Mouse (Mus musculus): ENCODE measurements at regions not wholly inside any gene's neighbourhood (a gene's known extent, or its start where the extent isn't known, plus 50 kb on each side); places are given as distances from the start of the nearest gene placed in this dataset.

DNA sequence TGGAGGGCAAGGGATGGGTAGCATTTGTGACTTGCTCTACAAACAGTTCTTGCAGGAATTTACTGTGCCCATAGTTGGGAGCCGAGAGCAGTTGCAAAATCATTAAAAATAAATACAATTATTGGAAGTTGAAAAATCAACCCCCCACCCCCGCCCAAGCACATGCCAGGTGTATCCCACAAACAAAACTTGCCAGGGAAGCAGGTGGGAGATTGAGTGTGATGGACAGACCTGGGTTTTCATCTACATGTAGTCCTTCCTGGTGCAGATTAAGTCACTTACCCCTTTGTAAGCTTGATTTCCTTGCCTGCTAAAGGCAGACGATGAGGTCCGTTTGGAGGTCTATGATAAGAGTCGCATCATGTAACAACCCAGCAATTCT lies 280.3 kb downstream of the Insig2 start:
- no peak overlapping the region for H3K27ac ChIP-seq (ENCODE audit: low read depth, low read length)
- no peak for ATAC-seq
- no peaks in the 10 kb centered on the region for H3K36me3 ChIP-seq (ENCODE audit: insufficient read depth)
- WGBS: 68% methylated on average over 5 of the region's 5 CpGs
- no peaks in the 10 kb centered on the region for H3K9me3 ChIP-seq (ENCODE audit: low read length)
- H3K4me1 ChIP-seq (ENCODE audit: insufficient read depth): no peaks in the 10 kb centered on the region
- DNase-seq: no peak
- no peak overlapping the region for H3K9ac ChIP-seq
- H3K27me3 ChIP-seq (ENCODE audit: insufficient read depth, low read length): peaks cover 44% of the 10 kb centered on the region
- no peak for TF ChIP-seq CTCF (IDR thresholded peaks at IDR 0.05; ENCODE audit: low read depth)
- no peak overlapping the region for H3K4me2 ChIP-seq (ENCODE audit: low read depth)
- H3K4me3 ChIP-seq (ENCODE audit: low read depth, low read length): no peak overlapping the region

DNA sequence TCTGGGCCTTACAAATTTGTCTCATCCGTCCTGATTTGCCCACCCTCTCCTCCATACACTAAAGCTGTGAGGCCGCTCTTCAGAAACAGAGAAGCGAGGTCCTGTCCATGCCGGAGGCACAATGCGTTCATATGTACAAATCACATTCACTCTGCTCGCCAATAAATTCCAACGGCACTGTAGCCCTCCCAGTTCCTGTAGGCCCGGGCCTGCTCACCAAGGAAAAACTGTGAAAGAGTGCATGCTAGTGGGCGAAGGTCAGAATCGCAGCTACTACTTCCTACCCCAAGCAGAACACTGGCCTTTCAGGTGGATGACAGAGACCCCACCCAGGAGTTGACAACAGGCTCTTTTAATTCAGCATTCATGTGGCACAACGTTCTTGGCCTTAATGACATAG lies 278.7 kb downstream of the Insig2 start:
- H3K27ac ChIP-seq (ENCODE audit: low read depth, low read length): no peak overlapping the region
- no peaks in the 10 kb centered on the region for H3K9me3 ChIP-seq (ENCODE audit: low read length)
- no peak overlapping the region for H3K4me3 ChIP-seq (ENCODE audit: low read depth, low read length)
- ATAC-seq (peak; percentile 72), DNase-seq (peak; percentile 39)
- no peaks in the 10 kb centered on the region for H3K36me3 ChIP-seq (ENCODE audit: insufficient read depth)
- H3K9ac ChIP-seq: no peak overlapping the region
- H3K4me1 ChIP-seq (ENCODE audit: insufficient read depth): no peaks in the 10 kb centered on the region
- peaks cover 39% of the 10 kb centered on the region for H3K27me3 ChIP-seq (ENCODE audit: insufficient read depth, low read length)
- WGBS: 26% methylated on average over 11 of the region's 11 CpGs
- H3K4me2 ChIP-seq (ENCODE audit: low read depth): no peak overlapping the region
- peak; percentile 50 for TF ChIP-seq CTCF (IDR thresholded peaks at IDR 0.05; ENCODE audit: low read depth)

DNA sequence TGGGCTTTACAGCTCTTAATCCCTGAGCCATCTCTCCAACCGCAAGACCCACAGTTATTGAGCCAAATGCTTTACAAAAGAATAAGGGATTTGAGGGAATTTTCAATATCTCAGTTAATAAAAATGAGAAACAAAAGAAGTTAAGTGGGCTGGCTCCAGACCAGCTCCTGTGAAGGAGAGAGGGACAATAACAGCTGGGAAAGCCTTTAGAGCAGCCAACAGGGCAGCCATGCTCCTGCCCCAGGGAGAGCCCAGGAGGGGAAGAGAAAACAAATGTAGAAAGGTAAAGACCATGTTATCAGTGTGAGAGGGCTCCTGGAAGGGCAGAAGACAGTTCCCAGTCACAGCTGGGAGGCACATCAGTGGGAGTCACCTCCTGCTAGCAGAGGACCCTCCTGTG lies 257.8 kb downstream of the Insig2 start:
- no peak for DNase-seq
- WGBS: 40% methylated on average over 1 of the region's 1 CpGs
- no peak for ATAC-seq

DNA sequence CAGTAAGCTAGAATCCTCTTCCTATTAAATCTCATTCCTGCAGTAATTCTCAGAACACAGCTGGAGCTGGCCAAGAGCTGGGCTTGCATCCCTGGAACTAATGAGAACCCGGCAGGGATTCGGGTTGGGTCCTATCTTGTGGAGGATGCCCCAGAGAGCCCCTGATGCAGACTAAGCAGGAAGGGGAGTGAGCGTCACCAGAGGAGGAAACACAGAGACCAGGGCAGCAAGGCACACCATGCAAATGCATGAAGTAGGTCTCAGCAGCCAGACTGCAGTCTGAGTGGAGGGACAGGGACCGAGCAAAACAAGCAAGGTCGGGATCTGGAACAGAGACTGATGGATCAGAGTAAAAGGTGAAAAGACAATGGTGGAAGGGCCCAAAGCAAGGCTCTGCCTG lies 249.6 kb downstream of the Insig2 start:
- no peak overlapping the region for H3K4me2 ChIP-seq (ENCODE audit: low read depth)
- H3K4me3 ChIP-seq (ENCODE audit: low read depth, low read length): no peak overlapping the region
- H3K4me1 ChIP-seq (ENCODE audit: insufficient read depth): no peaks in the 10 kb centered on the region
- no peak overlapping the region for H3K27ac ChIP-seq (ENCODE audit: low read depth, low read length)
- WGBS: 35% methylated on average over 5 of the region's 5 CpGs
- ATAC-seq (no peak), DNase-seq (no peak)
- no peaks in the 10 kb centered on the region for H3K27me3 ChIP-seq (ENCODE audit: insufficient read depth, low read length)
- H3K9me3 ChIP-seq (ENCODE audit: low read length): no peaks in the 10 kb centered on the region
- no peak for TF ChIP-seq CTCF (IDR thresholded peaks at IDR 0.05; ENCODE audit: low read depth)
- no peak overlapping the region for H3K9ac ChIP-seq
- H3K36me3 ChIP-seq (ENCODE audit: insufficient read depth): no peaks in the 10 kb centered on the region

More for the DNA sequence above, 257.8 kb downstream of the Insig2 start:
- Histone ChIP-seq H3K27me3 (ENCODE audit: insufficient read depth, low read length) (no peaks in the 10 kb centered on the region), H3K4me3 (ENCODE audit: low read depth, low read length) (no peak overlapping the region), H3K4me1 (ENCODE audit: insufficient read depth) (no peaks in the 10 kb centered on the region), H3K9ac (no peak overlapping the region), H3K36me3 (ENCODE audit: insufficient read depth) (no peaks in the 10 kb centered on the region), H3K9me3 (ENCODE audit: low read length) (no peaks in the 10 kb centered on the region), H3K4me2 (ENCODE audit: low read depth) (no peak overlapping the region), H3K27ac (ENCODE audit: low read depth, low read length) (no peak overlapping the region)
- TF ChIP-seq CTCF (IDR thresholded peaks at IDR 0.05; ENCODE audit: low read depth): no peak

DNA sequence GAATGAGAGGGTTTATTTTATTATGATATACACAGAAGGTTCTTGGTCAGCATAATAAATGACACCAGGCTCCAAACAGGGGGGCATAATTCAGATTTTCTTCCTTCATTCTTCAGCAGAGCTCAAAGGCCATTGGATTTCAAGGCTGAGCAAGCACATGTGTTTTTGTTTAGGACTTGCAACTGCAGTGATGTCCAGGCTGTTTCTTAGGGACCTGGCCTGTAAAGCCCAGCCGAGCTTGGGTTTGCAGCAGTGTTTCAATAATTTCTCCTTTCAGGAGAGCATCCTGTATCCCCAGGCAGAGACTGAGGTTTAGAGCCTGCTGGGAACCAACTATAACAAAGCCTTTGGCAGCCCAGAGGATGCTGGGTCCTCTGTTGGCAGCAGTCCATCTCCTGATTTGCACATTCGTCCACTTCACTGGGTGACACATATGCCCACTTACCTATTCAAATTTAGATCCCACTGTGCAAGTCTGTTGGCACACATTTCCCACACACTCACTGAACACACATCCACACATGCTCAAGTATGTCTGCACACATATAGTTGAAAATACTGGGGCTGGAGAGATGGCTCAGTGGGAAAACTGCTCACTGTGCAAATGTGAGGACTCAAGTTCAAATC lies 247.2 kb downstream of the Insig2 start:
- ATAC-seq (peak; percentile 62), DNase-seq (peak; percentile 59)
- no peak overlapping the region for H3K9ac ChIP-seq
- H3K4me1 ChIP-seq (ENCODE audit: insufficient read depth): no peaks in the 10 kb centered on the region
- H3K27me3 ChIP-seq (ENCODE audit: insufficient read depth, low read length): no peaks in the 10 kb centered on the region
- H3K4me2 ChIP-seq (ENCODE audit: low read depth): no peak overlapping the region
- H3K27ac ChIP-seq (ENCODE audit: low read depth, low read length): no peak overlapping the region
- H3K4me3 ChIP-seq (ENCODE audit: low read depth, low read length): no peak overlapping the region
- no peaks in the 10 kb centered on the region for H3K9me3 ChIP-seq (ENCODE audit: low read length)
- TF ChIP-seq CTCF (IDR thresholded peaks at IDR 0.05; ENCODE audit: low read depth): no peak
- WGBS: 7% methylated on average over 2 of the region's 2 CpGs
- no peaks in the 10 kb centered on the region for H3K36me3 ChIP-seq (ENCODE audit: insufficient read depth)

DNA sequence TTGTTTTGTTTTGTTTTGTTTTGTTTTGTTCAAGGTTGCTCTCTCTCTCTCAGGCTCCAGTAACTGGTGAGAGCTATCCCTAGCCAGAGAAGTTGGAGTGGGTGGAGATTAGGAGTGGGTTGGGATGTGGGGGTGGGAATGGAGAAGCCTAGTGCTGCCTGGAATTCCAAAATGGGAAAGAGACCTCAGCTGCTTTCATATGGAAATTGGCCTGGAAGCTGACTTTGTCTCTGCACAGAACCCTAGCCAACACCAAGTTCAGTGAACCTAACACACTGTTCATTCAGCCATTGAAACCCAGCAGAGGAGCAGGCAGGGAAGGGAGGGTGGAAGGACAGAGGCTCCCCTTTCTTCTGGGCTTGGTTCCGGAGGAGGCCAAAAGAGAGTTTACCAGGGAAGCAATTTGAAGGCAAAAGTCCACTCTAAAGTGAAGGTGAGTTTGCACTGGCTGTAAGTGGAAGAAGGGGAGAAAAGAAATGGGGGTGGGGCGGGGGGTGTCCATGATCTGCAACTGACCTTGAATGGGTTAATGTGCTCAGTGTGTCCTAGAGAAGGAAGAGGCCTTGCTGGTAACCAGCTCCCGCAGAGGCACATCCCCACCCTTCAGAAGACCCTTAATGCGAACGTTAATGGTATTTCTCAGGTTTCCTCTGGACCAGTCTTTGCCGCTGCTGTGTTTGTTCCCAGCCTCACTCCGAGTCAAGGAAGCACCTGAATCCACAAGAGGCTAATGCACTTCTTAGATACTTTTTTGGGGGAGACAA lies 245.1 kb downstream of the Insig2 start:
- peak; percentile 33 for DNase-seq
- no peak for TF ChIP-seq CTCF (IDR thresholded peaks at IDR 0.05; ENCODE audit: low read depth)
- Histone ChIP-seq H3K27ac (ENCODE audit: low read depth, low read length) (peak overlapping the region; percentile 21; the same call in 1 of the 2 replicates), H3K27me3 (ENCODE audit: insufficient read depth, low read length) (no peaks in the 10 kb centered on the region), H3K36me3 (ENCODE audit: insufficient read depth) (no peaks in the 10 kb centered on the region), H3K4me3 (ENCODE audit: low read depth, low read length) (no peak overlapping the region), H3K4me1 (ENCODE audit: insufficient read depth) (no peaks in the 10 kb centered on the region), H3K9ac (no peak overlapping the region), H3K4me2 (ENCODE audit: low read depth) (peak overlapping the region; percentile 17; the same call in 1 of the 2 replicates), H3K9me3 (ENCODE audit: low read length) (no peaks in the 10 kb centered on the region)
- peak; percentile 70 for ATAC-seq
- WGBS: 13% methylated on average over 7 of the region's 7 CpGs

DNA sequence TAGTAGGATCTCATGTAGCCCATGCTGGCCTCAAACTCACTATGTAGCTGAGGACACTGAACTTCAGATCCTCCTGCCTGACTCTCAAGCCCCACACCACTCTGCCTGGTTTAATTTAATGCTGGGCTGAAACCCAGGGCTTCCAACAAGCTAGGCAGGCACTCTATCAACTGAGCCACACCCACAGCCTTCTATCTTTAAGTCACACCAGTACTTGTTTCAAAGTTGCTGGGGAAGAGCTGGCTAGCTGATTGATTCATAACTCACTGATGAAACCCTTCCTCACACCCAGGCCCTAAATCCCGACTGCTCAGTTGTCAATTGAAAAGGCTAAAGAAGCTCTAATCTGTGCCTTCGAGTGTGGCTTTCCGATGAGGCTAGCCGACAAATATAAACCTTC lies 241.8 kb downstream of the Insig2 start:
- Histone ChIP-seq H3K27ac (ENCODE audit: low read depth, low read length) (no peak overlapping the region), H3K4me1 (ENCODE audit: insufficient read depth) (no peaks in the 10 kb centered on the region), H3K27me3 (ENCODE audit: insufficient read depth, low read length) (no peaks in the 10 kb centered on the region), H3K4me2 (ENCODE audit: low read depth) (no peak overlapping the region), H3K4me3 (ENCODE audit: low read depth, low read length) (no peak overlapping the region), H3K9me3 (ENCODE audit: low read length) (no peaks in the 10 kb centered on the region), H3K36me3 (ENCODE audit: insufficient read depth) (no peaks in the 10 kb centered on the region), H3K9ac (no peak overlapping the region)
- ATAC-seq (no peak), DNase-seq (no peak)
- TF ChIP-seq CTCF (IDR thresholded peaks at IDR 0.05; ENCODE audit: low read depth): no peak
- 88% methylated on average over 4 of the region's 4 CpGs for WGBS
